Mouse (Mus musculus) adrenal gland (tissue): ENCODE measurements around the gene Phb2.

Source experiments
- intact Hi-C: fragments of 180-260 bp; cut with DNase I; formaldehyde crosslinking; loops from one replicate; pipeline ENCODE4 v1.15.1; 2025

Phb2 gene

DNA sequence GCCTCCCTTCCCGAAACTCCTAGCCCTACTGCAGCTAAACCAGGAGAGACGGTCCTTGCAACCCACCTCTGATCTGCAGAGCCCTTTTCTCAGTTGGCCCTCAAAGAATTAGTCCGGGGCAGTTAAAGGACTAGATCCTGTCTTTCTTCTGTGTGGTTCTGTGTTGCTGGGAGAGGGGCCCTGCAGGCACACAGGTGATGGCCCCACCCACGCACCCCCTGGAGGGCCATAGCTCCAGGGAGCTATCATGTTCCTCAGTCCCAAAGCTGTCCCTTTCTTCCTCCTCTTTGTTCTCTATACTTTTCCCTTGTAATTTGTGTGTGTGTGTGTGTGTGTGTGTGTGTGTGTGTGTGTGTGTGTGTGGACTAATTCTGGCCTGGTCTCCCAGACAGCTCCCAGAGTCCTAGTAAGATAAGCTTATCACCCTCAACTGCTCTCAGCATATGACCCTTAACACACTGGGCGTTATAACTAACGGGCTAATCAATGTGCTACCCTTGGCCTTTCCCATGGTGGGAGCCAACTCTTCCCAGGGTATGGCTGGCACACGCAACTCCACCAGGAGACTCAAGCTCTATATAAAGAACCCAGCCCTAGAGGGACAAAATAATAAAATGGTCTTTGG, 7.3 kb downstream of the Phb2 start:
- intact Hi-C loops: no loop called here

- intact Hi-C loops: no loop called here
Measured at GRCm38 (mm10) chr6:124720904-124721303, 8.8 kb downstream of the Phb2 start.

DNA sequence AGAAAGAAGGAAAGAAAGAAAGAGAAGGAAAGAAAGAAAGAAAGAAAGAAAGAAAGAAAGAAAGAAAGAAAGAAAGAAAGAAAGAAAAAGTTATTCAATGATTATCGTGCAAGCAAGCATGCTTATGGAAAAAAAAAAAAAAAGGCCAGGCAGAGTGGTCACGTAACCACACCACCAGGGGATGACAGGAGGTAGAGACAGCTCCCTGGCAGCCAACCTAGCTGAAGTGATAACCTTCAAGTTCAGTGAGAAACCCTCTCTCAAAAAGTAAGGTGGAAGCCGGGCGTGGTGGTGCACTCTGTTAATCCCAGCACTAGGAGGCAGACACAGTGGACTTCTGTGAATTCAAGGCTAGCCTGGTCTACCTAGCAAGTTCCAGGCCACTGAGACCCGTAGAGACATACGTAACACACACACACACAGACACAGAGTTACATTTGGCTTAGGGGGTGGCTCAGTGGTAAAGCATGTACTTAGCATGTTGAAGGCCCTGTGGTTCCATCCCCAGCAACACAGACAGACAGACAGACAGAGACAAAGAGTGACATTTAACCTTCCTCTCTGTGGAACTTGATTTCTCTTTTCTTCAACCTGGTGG, 10.8 kb downstream of the Phb2 start:
- intact Hi-C loops: no loop called here

DNA sequence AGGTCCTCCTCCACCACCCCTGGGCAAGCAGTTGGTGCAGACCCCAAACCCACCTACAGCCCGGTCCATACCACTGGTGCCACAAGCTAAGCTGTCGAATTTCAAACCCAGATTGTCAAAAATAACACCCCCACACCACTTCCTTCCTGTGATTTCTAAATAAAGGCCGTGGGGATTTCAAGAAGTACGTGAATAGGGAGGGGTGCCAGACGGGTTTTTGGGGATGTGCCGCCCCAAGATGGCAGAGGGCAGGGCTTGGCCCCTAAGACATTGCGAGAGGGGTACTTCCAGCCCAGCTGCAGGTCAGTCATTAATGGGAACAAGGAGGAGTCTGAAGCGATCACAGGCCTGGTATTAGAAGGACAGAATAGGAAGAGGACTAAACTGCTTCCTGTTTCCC, 11.4 kb downstream of the Phb2 start:
- intact Hi-C loops: no loop called here

DNA sequence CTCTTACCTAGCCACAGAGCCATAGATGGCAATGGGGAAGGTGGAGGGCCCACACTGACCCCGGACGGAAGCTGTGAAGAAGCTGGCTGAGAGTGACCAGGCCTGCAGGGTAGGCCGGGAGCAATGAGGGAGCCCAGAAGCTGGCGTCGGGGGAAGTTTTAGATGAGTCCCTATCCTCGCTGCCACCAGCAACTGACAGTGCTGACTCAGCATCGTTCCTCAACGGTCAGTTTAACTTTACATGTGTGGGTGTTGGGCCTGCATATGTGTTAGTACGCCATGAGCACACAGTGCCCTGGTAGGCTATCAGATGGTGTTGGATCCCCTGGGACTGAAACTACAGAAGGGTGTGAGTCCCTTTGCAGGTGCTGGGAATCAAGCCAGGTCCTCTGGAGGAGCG, 12.3 kb downstream of the Phb2 start:
- intact Hi-C loops: no loop called here

DNA sequence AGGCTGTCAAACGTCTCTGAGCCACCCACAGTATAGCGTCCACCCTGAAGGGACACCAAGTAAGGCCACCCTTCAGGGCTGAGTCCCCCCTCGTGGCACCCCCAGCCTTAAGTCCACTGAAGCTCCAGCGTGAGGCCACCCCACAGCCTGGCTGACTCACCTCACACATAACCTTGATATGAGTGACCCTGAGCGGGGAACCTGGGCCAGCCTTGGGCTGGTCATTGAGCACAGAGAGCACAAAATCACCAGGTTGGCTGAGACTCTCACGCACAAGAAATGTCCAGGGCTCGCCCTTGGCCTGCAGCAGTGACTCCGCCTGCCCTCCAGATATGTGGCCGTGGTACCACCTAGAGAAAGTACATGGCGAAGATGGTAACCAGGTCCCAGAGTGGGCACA, 16.5 kb downstream of the Phb2 start:
- intact Hi-C loops: no loop called here

GRCm38 (mm10) chr6:124729850-124730705, 17.9 kb downstream of the Phb2 start:
- intact Hi-C loops: no loop called here

- intact Hi-C loops: no loop called here
Measured at GRCm38 (mm10) chr6:124731038-124731437, 18.9 kb downstream of the Phb2 start.

GRCm38 (mm10) chr6:124732476-124733370, 20.6 kb downstream of the Phb2 start:
- intact Hi-C loops: no loop called here

DNA sequence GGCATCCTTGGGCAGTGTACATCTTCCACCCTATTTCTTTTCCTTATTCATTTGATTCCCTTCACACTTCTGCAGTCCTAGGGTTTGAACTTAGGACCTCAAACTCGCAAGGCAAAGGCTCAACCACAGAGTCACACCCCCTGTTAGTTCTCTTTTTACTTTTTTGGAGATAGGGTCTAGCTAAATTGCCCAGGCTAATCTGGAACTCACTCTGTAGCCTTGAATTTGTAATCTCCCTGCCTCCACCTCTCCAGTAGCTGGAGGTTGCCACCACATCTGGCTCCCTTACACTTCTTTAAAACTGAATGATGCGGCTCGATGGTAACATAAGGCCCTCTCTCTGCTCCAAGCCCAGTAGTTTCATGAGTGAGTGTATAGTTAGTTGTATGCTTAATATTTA, 22.3 kb downstream of the Phb2 start:
- intact Hi-C loops: no loop called here

DNA sequence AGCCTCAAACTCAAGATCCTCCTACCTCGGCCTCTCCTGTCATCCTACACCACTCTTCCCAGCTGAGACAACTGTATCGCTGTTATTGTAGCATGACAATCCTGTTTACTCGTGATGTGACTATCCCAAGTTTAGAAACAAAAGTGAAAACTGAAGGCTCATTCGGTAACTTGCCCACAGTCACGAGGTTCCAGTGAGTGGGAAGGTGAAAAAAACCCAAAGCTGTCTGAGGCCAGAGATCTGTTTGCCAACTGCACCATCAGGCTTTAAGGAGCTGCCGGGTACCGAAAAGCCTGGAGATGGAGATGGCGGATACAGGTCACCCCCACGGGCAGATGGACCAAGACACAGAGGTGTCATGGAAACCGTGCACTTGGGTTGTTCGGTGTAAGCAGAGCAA, 24.9 kb downstream of the Phb2 start:
- intact Hi-C loops: no loop called here

DNA sequence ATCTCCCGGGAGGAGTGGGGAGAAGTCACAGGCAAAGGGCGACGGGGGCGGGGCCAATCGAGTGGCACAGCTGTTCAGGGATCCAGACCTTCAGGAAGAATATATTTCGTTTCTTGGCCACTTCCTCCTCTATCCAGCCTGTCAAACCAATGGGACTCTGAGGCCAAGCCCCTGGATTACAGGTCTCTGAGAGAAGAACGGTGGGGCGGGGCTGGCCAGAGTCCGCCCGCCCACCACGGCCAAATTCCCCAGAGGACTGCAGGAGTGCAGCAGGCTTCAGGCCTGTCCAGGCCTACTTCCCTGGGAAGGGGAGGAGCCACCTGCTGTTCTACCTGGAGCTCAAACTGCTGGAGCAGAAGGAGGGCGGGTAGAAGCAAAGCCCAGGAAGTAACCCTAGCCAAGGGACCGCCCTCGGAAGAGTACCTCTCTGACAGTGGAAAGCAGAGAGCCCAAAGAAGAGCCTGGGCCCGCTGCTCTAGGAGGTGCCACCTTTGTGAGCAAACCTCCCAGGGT, 26.4 kb downstream of the Phb2 start, which contains the start of gene Ptpn6:
Ptpn6 (minus strand) TSS at position 204 of the 513 bp plus-strand sequence.
- intact Hi-C loops: no loop called here

- intact Hi-C loops: no loop called here
Measured at GRCm38 (mm10) chr6:124739231-124739796, 27.2 kb downstream of the Phb2 start.

- intact Hi-C loops: no loop called here
Measured at GRCm38 (mm10) chr6:124740211-124740887, 28.2 kb downstream of the Phb2 start.

GRCm38 (mm10) chr6:124740888-124741761, 29.0 kb downstream of the Phb2 start, which contains the start of gene Grcc10:
Grcc10 (minus strand) TSS chr6:124741374.
- intact Hi-C loops: no loop called here

- intact Hi-C loops: no loop called here
Measured at GRCm38 (mm10) chr6:124741842-124742241, 29.7 kb downstream of the Phb2 start.

GRCm38 (mm10) chr6:124742839-124743514, 30.8 kb downstream of the Phb2 start:
- intact Hi-C loops: no loop called here

DNA sequence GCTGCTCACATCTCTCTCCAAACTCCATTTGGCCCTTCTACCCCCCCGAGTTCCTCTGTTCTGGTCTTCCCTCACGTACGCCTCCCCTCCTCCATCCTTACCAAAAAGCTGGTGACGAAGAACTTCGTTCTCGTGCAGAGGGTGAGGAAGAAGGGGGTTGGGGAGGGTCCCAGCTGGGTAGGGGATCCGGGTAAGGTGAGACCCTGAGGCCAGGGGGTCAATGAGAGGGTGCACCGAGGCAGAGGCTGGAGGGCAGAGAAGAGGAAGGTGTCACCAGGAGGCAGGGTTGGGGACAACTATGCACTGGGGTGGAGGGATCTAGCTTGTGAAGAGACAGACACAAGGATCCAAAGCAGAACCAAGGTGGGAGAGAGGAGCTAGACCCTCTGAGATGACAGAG, 31.5 kb downstream of the Phb2 start:
- intact Hi-C loops: no loop called here
